Mouse (Mus musculus): ENCODE results near the gene Dot1l. TPM values are rescaled to one million over a fixed set of nuclear protein-coding genes. Genes with fewer than 3 reads are reported as not detected.
A peak's percentile ranks its signal among the peaks of the same experiment; 100 is the strongest.

Gene Dot1l
- polyA plus RNA-seq, 1 experiment from 2014 or later, result 23.0 TPM

GRCm38 (mm10) chr10:80807057-80807627, 52.1 kb downstream of the Dot1l start:
- peak; percentile 80 for DNase-seq (ENCODE audit: low spot score)
- WGBS, result 1% methylated on average over 57 of the region's 58 CpGs
- H3K9ac ChIP-seq (ENCODE audit: low read length), result peak overlapping the region; percentile 73
- no peaks in the 10 kb centered on the region for H3K9me3 ChIP-seq (ENCODE audit: control insufficient read depth, low read length)
- peaks cover 30% of the 10 kb centered on the region for H3K4me1 ChIP-seq (ENCODE audit: control insufficient read depth, insufficient read depth, low read length)
- peak overlapping the region; percentile 45 for H3K4me3 ChIP-seq (ENCODE audit: low read depth, low read length)
- peak overlapping the region; percentile 99 for H3K4me2 ChIP-seq (ENCODE audit: low read depth, severe bottlenecking)
- ATAC-seq (ENCODE audit: insufficient number of reproducible peaks, low FRiP score, low TSS enrichment, low read depth), result peak; percentile 33; the same call in 1 of the 2 replicates
- peak overlapping the region; percentile 47; the same call in 1 of the 2 replicates for H3K27ac ChIP-seq (replicated peaks; ENCODE audit: low read depth, low read length)
- peaks cover 21% of the 10 kb centered on the region for H3K27me3 ChIP-seq (ENCODE audit: control insufficient read depth, insufficient read depth, low read length)
- H3K36me3 ChIP-seq (ENCODE audit: control insufficient read depth, insufficient read depth, low read length), result peaks cover 29% of the 10 kb centered on the region

GRCm38 (mm10) chr10:80808099-80808984, 53.3 kb downstream of the Dot1l start:
- Histone ChIP-seq H3K9me3 (ENCODE audit: control insufficient read depth, low read length) (no peaks in the 10 kb centered on the region), H3K9ac (ENCODE audit: low read length) (no peak overlapping the region; the same call in 1 of the 2 replicates), H3K4me1 (ENCODE audit: control insufficient read depth, insufficient read depth, low read length) (peaks cover 30% of the 10 kb centered on the region), H3K36me3 (ENCODE audit: control insufficient read depth, insufficient read depth, low read length) (peaks cover 22% of the 10 kb centered on the region), H3K27me3 (ENCODE audit: control insufficient read depth, insufficient read depth, low read length) (peaks cover 21% of the 10 kb centered on the region), H3K4me3 (ENCODE audit: low read depth, low read length) (no peak overlapping the region; the same call in 1 of the 2 replicates), H3K27ac (replicated peaks; ENCODE audit: low read depth, low read length) (no peak overlapping the region), H3K4me2 (ENCODE audit: low read depth, severe bottlenecking) (peak overlapping the region; percentile 27; the same call in 1 of the 2 replicates)
- ATAC-seq (ENCODE audit: insufficient number of reproducible peaks, low FRiP score, low TSS enrichment, low read depth) (no peak), DNase-seq (ENCODE audit: low spot score) (no peak)
- 21% methylated on average over 40 of the region's 40 CpGs for WGBS

GRCm38 (mm10) chr10:80808985-80809632, 54.1 kb downstream of the Dot1l start:
- Histone ChIP-seq H3K36me3 (ENCODE audit: control insufficient read depth, insufficient read depth, low read length) (peaks cover 14% of the 10 kb centered on the region), H3K4me1 (ENCODE audit: control insufficient read depth, insufficient read depth, low read length) (peaks cover 30% of the 10 kb centered on the region), H3K27ac (replicated peaks; ENCODE audit: low read depth, low read length) (no peak overlapping the region), H3K9me3 (ENCODE audit: control insufficient read depth, low read length) (no peaks in the 10 kb centered on the region), H3K4me2 (ENCODE audit: low read depth, severe bottlenecking) (peak overlapping the region; percentile 27; the same call in 1 of the 2 replicates), H3K4me3 (ENCODE audit: low read depth, low read length) (no peak overlapping the region; the same call in 1 of the 2 replicates), H3K27me3 (ENCODE audit: control insufficient read depth, insufficient read depth, low read length) (peaks cover 21% of the 10 kb centered on the region), H3K9ac (ENCODE audit: low read length) (no peak overlapping the region; the same call in 1 of the 2 replicates)
- DNase-seq (ENCODE audit: low spot score) (peak; percentile 46), ATAC-seq (ENCODE audit: insufficient number of reproducible peaks, low FRiP score, low TSS enrichment, low read depth) (no peak)
- WGBS, result 9% methylated on average over 17 of the region's 18 CpGs

- DNase-seq (ENCODE audit: low spot score) (no peak), ATAC-seq (ENCODE audit: insufficient number of reproducible peaks, low FRiP score, low TSS enrichment, low read depth) (no peak)
- Histone ChIP-seq H3K27ac (replicated peaks; ENCODE audit: low read depth, low read length) (no peak overlapping the region), H3K36me3 (ENCODE audit: control insufficient read depth, insufficient read depth, low read length) (peaks cover 8% of the 10 kb centered on the region; the same call in 1 of the 2 replicates), H3K4me1 (ENCODE audit: control insufficient read depth, insufficient read depth, low read length) (peaks cover 30% of the 10 kb centered on the region), H3K27me3 (ENCODE audit: control insufficient read depth, insufficient read depth, low read length) (peaks cover 21% of the 10 kb centered on the region), H3K9me3 (ENCODE audit: control insufficient read depth, low read length) (no peaks in the 10 kb centered on the region), H3K4me3 (ENCODE audit: low read depth, low read length) (no peak overlapping the region), H3K4me2 (ENCODE audit: low read depth, severe bottlenecking) (peak overlapping the region; percentile 36), H3K9ac (ENCODE audit: low read length) (peak overlapping the region; percentile 22; the same call in 1 of the 2 replicates)
- WGBS, result 5% methylated on average over 20 of the region's 20 CpGs
These were observed 55.1 kb downstream of the Dot1l start for GRCm38 (mm10) chr10:80810084-80810483.

- no peaks in the 10 kb centered on the region for H3K9me3 ChIP-seq (ENCODE audit: control insufficient read depth, low read length)
- no peak overlapping the region for H3K4me2 ChIP-seq (ENCODE audit: low read depth, severe bottlenecking)
- no peak overlapping the region for H3K9ac ChIP-seq (ENCODE audit: low read length)
- ATAC-seq (ENCODE audit: insufficient number of reproducible peaks, low FRiP score, low TSS enrichment, low read depth) (no peak), DNase-seq (ENCODE audit: low spot score) (no peak)
- WGBS, result 67% methylated on average over 5 of the region's 5 CpGs
- peaks cover 14% of the 10 kb centered on the region for H3K27me3 ChIP-seq (ENCODE audit: control insufficient read depth, insufficient read depth, low read length)
- peaks cover 15% of the 10 kb centered on the region for H3K4me1 ChIP-seq (ENCODE audit: control insufficient read depth, insufficient read depth, low read length)
- H3K36me3 ChIP-seq (ENCODE audit: control insufficient read depth, insufficient read depth, low read length), result no peaks in the 10 kb centered on the region
- no peak overlapping the region for H3K4me3 ChIP-seq (ENCODE audit: low read depth, low read length)
- no peak overlapping the region for H3K27ac ChIP-seq (replicated peaks; ENCODE audit: low read depth, low read length)
These were observed 57.5 kb downstream of the Dot1l start for GRCm38 (mm10) chr10:80812391-80813041.

- no peak within 1 kb of the TSS for H3K27ac ChIP-seq (replicated peaks; ENCODE audit: low read depth, low read length)
- H3K4me2 ChIP-seq (ENCODE audit: low read depth, severe bottlenecking), result no peak within 1 kb of the TSS
- WGBS, result 75% methylated on average over 4 of the region's 4 CpGs
- H3K9me3 ChIP-seq (ENCODE audit: control insufficient read depth, low read length), result no peaks in the 10 kb centered on the region
- peaks cover 8% of the 10 kb centered on the region for H3K4me1 ChIP-seq (ENCODE audit: control insufficient read depth, insufficient read depth, low read length)
- H3K9ac ChIP-seq (ENCODE audit: low read length), result no peak within 1 kb of the TSS
- H3K27me3 ChIP-seq (ENCODE audit: control insufficient read depth, insufficient read depth, low read length), result peaks cover 10% of the 10 kb centered on the region; the same call in 1 of the 2 replicates
- no peak for ATAC-seq (ENCODE audit: insufficient number of reproducible peaks, low FRiP score, low TSS enrichment, low read depth)
- no peaks in the 10 kb centered on the region for H3K36me3 ChIP-seq (ENCODE audit: control insufficient read depth, insufficient read depth, low read length)
- no peak for DNase-seq (ENCODE audit: low spot score)
- H3K4me3 ChIP-seq (ENCODE audit: low read depth, low read length), result no peak within 1 kb of the TSS
These were observed 58.4 kb downstream of the Dot1l start, which contains the start of gene Jsrp1 for GRCm38 (mm10) chr10:80813366-80813765. Gene Jsrp1, minus strand, starts transcription at chr10:80813498.

- Histone ChIP-seq H3K4me3 (ENCODE audit: low read depth, low read length) (no peak overlapping the region), H3K9me3 (ENCODE audit: control insufficient read depth, low read length) (no peaks in the 10 kb centered on the region), H3K36me3 (ENCODE audit: control insufficient read depth, insufficient read depth, low read length) (no peaks in the 10 kb centered on the region), H3K4me1 (ENCODE audit: control insufficient read depth, insufficient read depth, low read length) (peaks cover 2% of the 10 kb centered on the region; the same call in 1 of the 2 replicates), H3K27ac (replicated peaks; ENCODE audit: low read depth, low read length) (no peak overlapping the region), H3K4me2 (ENCODE audit: low read depth, severe bottlenecking) (no peak overlapping the region), H3K27me3 (ENCODE audit: control insufficient read depth, insufficient read depth, low read length) (0 out of 2 replicates have a peak, but pooled peaks cover 2% of the 10 kb centered on the region), H3K9ac (ENCODE audit: low read length) (no peak overlapping the region)
- DNase-seq (ENCODE audit: low spot score) (no peak), ATAC-seq (ENCODE audit: insufficient number of reproducible peaks, low FRiP score, low TSS enrichment, low read depth) (no peak)
- 66% methylated on average over 7 of the region's 7 CpGs for WGBS
These were observed 59.8 kb downstream of the Dot1l start for GRCm38 (mm10) chr10:80814800-80815199.
